Mouse (Mus musculus) MEL (cell line): ENCODE measurements around the gene Dcaf17. TPM values are rescaled to one million over a fixed set of nuclear protein-coding genes. Genes with fewer than 3 reads are reported as not detected.

Source experiments
- DNase-seq: peaks from one replicate; pipeline ENCODE4 v3.0.0; 2011; ENCODE audit warnings: low read depth, low spot score
- H3K27ac ChIP-seq: 2 replicates; pipeline ENCODE4 v1.5.1; 2012; ENCODE audit warnings: low read depth, mild to moderate bottlenecking, control low read depth, low read length, moderate library complexity; ENCODE audit not compliant: control insufficient read depth
- H3K27me3 ChIP-seq, 2 experiments: fragments of 150-350 bp in 1 of 2; sonication (generic) in 1 of 2; 2 replicates each; pipeline ENCODE4 v1.6.1; 2012; ENCODE audit warnings: low read length in 2 of 2, mild to moderate bottlenecking in 2 of 2, improper control_type of control experiment in 1 of 2, moderate library complexity in 1 of 2; ENCODE audit not compliant: insufficient read depth in 2 of 2, control insufficient read depth in 1 of 2
- H3K36me3 ChIP-seq, 2 experiments: 2 replicates each; pipeline ENCODE4 v1.6.1; 2012 to 2014; ENCODE audit warnings: low read length in 2 of 2, improper control_type of control experiment in 1 of 2, inconsistent platforms in 1 of 2, mild to moderate bottlenecking in 1 of 2; ENCODE audit not compliant: insufficient read depth in 2 of 2, control insufficient read depth in 1 of 2
- H3K4me1 ChIP-seq, 2 experiments: fragments of 150-350 bp in 1 of 2; sonication (generic) in 1 of 2; 2 replicates each; pipeline ENCODE4 v1.6.1; 2012; ENCODE audit warnings: low read length in 2 of 2, improper control_type of control experiment in 1 of 2, mild to moderate bottlenecking in 1 of 2; ENCODE audit not compliant: insufficient read depth in 2 of 2, control insufficient read depth in 1 of 2
- H3K4me3 ChIP-seq, 2 experiments: fragments of 150-350 bp in 1 of 2; sonication (generic) in 1 of 2; 2 replicates each; pipeline ENCODE4 v1.5.1; 2012; ENCODE audit warnings: low read depth in 2 of 2, low read length in 2 of 2, mild to moderate bottlenecking in 2 of 2, moderate library complexity in 2 of 2, control low read depth in 1 of 2, improper control_type of control experiment in 1 of 2; ENCODE audit not compliant: control insufficient read depth in 1 of 2, insufficient read depth in 1 of 2
- H3K79me2 ChIP-seq: 2 replicates; pipeline ENCODE4 v1.6.1; 2012; ENCODE audit warnings: mild to moderate bottlenecking, low read length, moderate library complexity; ENCODE audit not compliant: control insufficient read depth, poor library complexity, insufficient read depth
- H3K9ac ChIP-seq: 2 replicates; pipeline ENCODE4 v1.6.1; 2012; ENCODE audit warnings: low read depth, mild to moderate bottlenecking, control low read depth, low read length, moderate library complexity; ENCODE audit not compliant: control insufficient read depth, poor library complexity, severe bottlenecking
- H3K9me3 ChIP-seq: fragments of 150-350 bp; sonication (generic); replicated peaks from 2 replicates; pipeline ENCODE4 v1.6.1; 2012; ENCODE audit warnings: mild to moderate bottlenecking, low read length, improper control_type of control experiment, moderate library complexity; ENCODE audit not compliant: insufficient read depth
- CHD1 ChIP-seq: IDR thresholded peaks from 2 replicates; pipeline ENCODE4 v1.6.1; 2012; ENCODE audit warnings: low read depth, mild to moderate bottlenecking, inconsistent platforms, low read length, improper control_type of control experiment
- CHD2 ChIP-seq: IDR thresholded peaks from 2 replicates; pipeline ENCODE4 v1.6.1; 2011; ENCODE audit warnings: low read length, improper control_type of control experiment
- CTCF ChIP-seq, 3 experiments: IDR thresholded peaks in 2 of 3; conservative IDR thresholded peaks in 1 of 3; 2 replicates each; pipeline ENCODE4 v1.5.1; 2011 to 2012; ENCODE audit warnings: low read length in 3 of 3, low read depth in 2 of 3, mild to moderate bottlenecking in 2 of 3, improper control_type of control experiment in 1 of 3, inconsistent platforms in 1 of 3, mixed read lengths in 1 of 3, moderate library complexity in 1 of 3; ENCODE audit not compliant: control insufficient read depth in 1 of 3, insufficient read depth in 1 of 3, poor library complexity in 1 of 3, severe bottlenecking in 1 of 3
- ELF1 ChIP-seq: IDR thresholded peaks from 2 replicates; pipeline ENCODE4 v1.6.1; 2014; ENCODE audit warnings: low read depth, mild to moderate bottlenecking, inconsistent platforms, low read length, improper control_type of control experiment, moderate library complexity
- EP300 ChIP-seq, 2 experiments: IDR thresholded peaks; 2 replicates each; pipeline ENCODE4 v1.6.1; 2011; ENCODE audit warnings: improper control_type of control experiment in 2 of 2, low read length in 2 of 2, low read depth in 1 of 2, mild to moderate bottlenecking in 1 of 2
- ETS1 ChIP-seq: IDR thresholded peaks from 2 replicates; pipeline ENCODE4 v1.6.1; 2012; ENCODE audit warnings: low read depth, mild to moderate bottlenecking, inconsistent platforms, low read length, improper control_type of control experiment, moderate library complexity
- GABPA ChIP-seq: IDR thresholded peaks from 2 replicates; pipeline ENCODE4 v1.6.1; 2012; ENCODE audit warnings: low read depth, mild to moderate bottlenecking, inconsistent platforms, low read length, improper control_type of control experiment, moderate library complexity
- HCFC1 ChIP-seq: IDR thresholded peaks from 2 replicates; pipeline ENCODE4 v1.6.1; 2012; ENCODE audit warnings: low read depth, mild to moderate bottlenecking, inconsistent platforms, low read length, improper control_type of control experiment, moderate library complexity
- JUND ChIP-seq: IDR thresholded peaks from 2 replicates; pipeline ENCODE4 v1.6.1; 2011; ENCODE audit warnings: low read depth, mild to moderate bottlenecking, improper control_type of control experiment, low read length
- MAFK ChIP-seq: IDR thresholded peaks from 2 replicates; pipeline ENCODE4 v1.6.1; 2011; ENCODE audit warnings: low read depth, mild to moderate bottlenecking, low read length, improper control_type of control experiment, borderline replicate concordance
- MAX ChIP-seq: IDR thresholded peaks from 2 replicates; pipeline ENCODE4 v1.6.1; 2011; ENCODE audit warnings: low read length, improper control_type of control experiment
- MEF2A ChIP-seq: IDR thresholded peaks from 2 replicates; pipeline ENCODE4 v1.6.1; 2014; ENCODE audit warnings: low read depth, mild to moderate bottlenecking, inconsistent platforms, low read length, improper control_type of control experiment; ENCODE audit not compliant: poor library complexity, insufficient replicate concordance, severe bottlenecking; ENCODE audit errors: extremely low read depth
- MXI1 ChIP-seq: IDR thresholded peaks from 2 replicates; pipeline ENCODE4 v1.6.1; 2011; ENCODE audit warnings: mild to moderate bottlenecking, low read depth, low read length, improper control_type of control experiment
- MYB ChIP-seq: IDR thresholded peaks from 2 replicates; pipeline ENCODE4 v1.6.1; 2011; ENCODE audit warnings: mild to moderate bottlenecking, low read depth, low read length, improper control_type of control experiment
- MYC ChIP-seq: IDR thresholded peaks from 2 replicates; pipeline ENCODE4 v1.6.1; 2011; ENCODE audit warnings: low read depth, mild to moderate bottlenecking, low read length, improper control_type of control experiment, moderate library complexity
- NELFE ChIP-seq: IDR thresholded peaks from 2 replicates; pipeline ENCODE4 v1.6.1; 2011; ENCODE audit warnings: low read depth, low read length, improper control_type of control experiment
- NRF1 ChIP-seq: IDR thresholded peaks from 2 replicates; pipeline ENCODE4 v1.6.1; 2014; ENCODE audit warnings: low read depth, mild to moderate bottlenecking, inconsistent platforms, low read length, improper control_type of control experiment, moderate library complexity; ENCODE audit not compliant: poor library complexity, insufficient read depth, severe bottlenecking
- POLR2AphosphoS5 ChIP-seq: IDR thresholded peaks from 2 replicates; pipeline ENCODE4 v1.6.1; 2012; ENCODE audit warnings: low read depth, borderline replicate concordance, mild to moderate bottlenecking, inconsistent platforms, low read length, moderate library complexity, mixed read lengths
- SMC3 ChIP-seq: IDR thresholded peaks from 2 replicates; pipeline ENCODE4 v1.6.1; 2011; ENCODE audit warnings: low read depth, low read length, improper control_type of control experiment
- TCF12 ChIP-seq: IDR thresholded peaks from 2 replicates; pipeline ENCODE4 v1.6.1; 2014; ENCODE audit warnings: low read depth, mild to moderate bottlenecking, inconsistent platforms, low read length, improper control_type of control experiment, moderate library complexity
- UBTF ChIP-seq: IDR thresholded peaks from 2 replicates; pipeline ENCODE4 v1.6.1; 2012; ENCODE audit warnings: low read depth, mild to moderate bottlenecking, inconsistent platforms, low read length, improper control_type of control experiment, moderate library complexity, borderline replicate concordance; ENCODE audit not compliant: insufficient read depth
- ZMIZ1 ChIP-seq: IDR thresholded peaks from 2 replicates; pipeline ENCODE4 v1.6.1; 2012; ENCODE audit warnings: low read depth, mild to moderate bottlenecking, inconsistent platforms, low read length, improper control_type of control experiment, moderate library complexity
- ZNF384 ChIP-seq: IDR thresholded peaks from 2 replicates; pipeline ENCODE4 v1.6.1; 2012; ENCODE audit warnings: low read depth, mild to moderate bottlenecking, inconsistent platforms, low read length, improper control_type of control experiment
- polyA plus RNA-seq, 2 experiments: library from polyadenylated mRNA; stranded (reverse) in 1 of 2; unstranded in 1 of 2; fragments of >175 nt in 1 of 2; fragments of >200 nt in 1 of 2; gene quantifications; 2 replicates each; pipeline versions ENCODE4 v1.2.1 to v1.2.4; 2012; ENCODE audit warnings: low replicate concordance in 2 of 2, low read depth in 1 of 2; ENCODE audit not compliant: insufficient read length in 2 of 2, insufficient read depth in 1 of 2, missing spikeins in 1 of 2
- total RNA-seq: library from RNA; depleted of rRNA; stranded (reverse); fragments of 300-350 nt; gene quantifications from 2 replicates; pipeline ENCODE4 v1.2.3, GENCODE M21; 2012

Dcaf17 gene
- total and polyA plus RNA-seq, 3 experiments = 15.1 to 16.3 TPM; not detected in 1

- Histone ChIP-seq H3K79me2 (peaks cover 9% of the 10 kb centered on the region), H3K36me3 (peaks cover 2% of the 10 kb centered on the region in 2 experiments; a peak in 3 of 4 replicates), H3K27ac (no peak overlapping the region), H3K27me3 (no peaks in the 10 kb centered on the region), H3K4me3 (no peak overlapping the region), H3K9ac (no peak overlapping the region), H3K4me1 (peaks cover 0 to 2% of the 10 kb centered on the region in 2 experiments; a peak in 1 of 4 replicates), H3K9me3 (no peaks in the 10 kb centered on the region)
- TF ChIP-seq MEF2A = no peak
- no peak for TF ChIP-seq MXI1
- TF ChIP-seq TCF12 = no peak
- no peak for TF ChIP-seq ZMIZ1
- TF ChIP-seq NRF1 = no peak
- TF ChIP-seq SMC3 = no peak
- TF ChIP-seq EP300 (IDR thresholded peaks at IDR 0.05; ENCODE audit: low read depth in 1 of 2, low read length in 2 of 2) = no peak
- no peak for TF ChIP-seq ZNF384
- no peak for TF ChIP-seq MYC
- TF ChIP-seq CHD2 = no peak
- TF ChIP-seq ETS1 = no peak
- no peak for TF ChIP-seq CTCF (IDR thresholded peaks at IDR 0.05 in 2 of 3, conservative IDR thresholded peaks at IDR 0.05 in 1 of 3; ENCODE audit: control insufficient read depth in 1 of 3, insufficient read depth in 1 of 3, low read depth in 2 of 3, low read length in 3 of 3, poor library complexity in 1 of 3, severe bottlenecking in 1 of 3)
- TF ChIP-seq NELFE = no peak
- TF ChIP-seq MYB = no peak
- no peak for TF ChIP-seq MAX
- TF ChIP-seq GABPA = no peak
- no peak for TF ChIP-seq HCFC1
- TF ChIP-seq JUND = no peak
- no peak for TF ChIP-seq ELF1
- no peak for TF ChIP-seq UBTF
- no peak for DNase-seq
Observed at GRCm38 (mm10) chr2:71046151-71046550, 9.0 kb upstream of the Dcaf17 start.

- H3K27ac ChIP-seq = no peak overlapping the region
- TF ChIP-seq ZNF384 = no peak
- no peak for TF ChIP-seq ZMIZ1
- TF ChIP-seq MEF2A = no peak
- no peak for TF ChIP-seq POLR2AphosphoS5
- no peak for TF ChIP-seq MAFK
- no peak for TF ChIP-seq CHD1
- peaks cover 0 to 2% of the 10 kb centered on the region in 2 experiments; a peak in 1 of 4 replicates for H3K4me1 ChIP-seq
- no peak overlapping the region for H3K9ac ChIP-seq
- H3K36me3 ChIP-seq = peaks cover 2% of the 10 kb centered on the region in 2 experiments; a peak in 3 of 4 replicates
- no peak overlapping the region for H3K4me3 ChIP-seq
- H3K27me3 ChIP-seq = no peaks in the 10 kb centered on the region
- DNase-seq = no peak
- peaks cover 12% of the 10 kb centered on the region for H3K79me2 ChIP-seq
- no peaks in the 10 kb centered on the region for H3K9me3 ChIP-seq
Observed at GRCm38 (mm10) chr2:71046751-71047320, 8.3 kb upstream of the Dcaf17 start.
